Comparison of ENCODE assay signal across 7 mouse cellular contexts in genomic region chr5:93206109-93207005, GRCm38 (mm10). TPM values are rescaled to one million over a fixed set of nuclear protein-coding genes. Genes with fewer than 3 reads are reported as not detected.
DNase-seq lines count a peak whose midpoint lies in the region; ATAC-seq lines count a peak whose summit lies in the region.

Gene Ccni (minus strand): TSS chr5:93206495.
Gene 2010109A12Rik (plus strand): TSS chr5:93206518.

- intact Hi-C loops in gastrocnemius, postnatal 36 days (cut with DNase I): loop anchor here (2.0 kb wide), 1 partner anchor 62 kb away; no protein-coding TSS in a partner anchor
- intact Hi-C loops in left cerebral cortex, postnatal 36 days (cut with DNase I): loop anchor here (1.0 to 10.0 kb wide), 3 partner anchors 61 to 699 kb away; partner anchors contain the start of genes Ccng2 and Scarb2

- peak within 1 kb of the TSS; percentile 90 for H3K9ac ChIP-seq in intestine, embryonic 16.5 days (ENCODE audit: low read depth, low read length)
- peak within 1 kb of the TSS; percentile 93 for H3K9ac ChIP-seq in midbrain, embryonic 11.5 days (ENCODE audit: low read length)

- DNase-seq in adrenal gland, adult 2 months: peak; percentile 97
- DNase-seq in embryo, embryonic 11.5 days (ENCODE audit: low read depth, low spot score): peak; percentile 94
- peak; percentile 91 to 95 for DNase-seq in gastrocnemius, postnatal 36 days
- DNase-seq in left cerebral cortex, postnatal 36 days (ENCODE audit: low spot score in 2 of 2): peak; percentile 95
- peak; percentile 100 for DNase-seq in midbrain, embryonic 11.5 days (ENCODE audit: low spot score, missing footprints)
- DNase-seq in skeletal muscle tissue, adult 2 months (ENCODE audit: low read depth, low spot score): peak; percentile 97

- H3K4me3 ChIP-seq in intestine, embryonic 16.5 days (ENCODE audit: low read length): peak within 1 kb of the TSS; percentile 84
- peak within 1 kb of the TSS; percentile 93 for H3K4me3 ChIP-seq in midbrain, embryonic 11.5 days (ENCODE audit: low read depth, low read length)

- peaks cover 3% of the 10 kb centered on the region; the same call in 1 of the 2 replicates for H3K4me1 ChIP-seq in intestine, embryonic 16.5 days (ENCODE audit: control insufficient read depth, insufficient read depth, low read length)
- no peaks in the 10 kb centered on the region; the same call in 1 of the 2 replicates for H3K4me1 ChIP-seq in midbrain, embryonic 11.5 days (ENCODE audit: control insufficient read depth, insufficient read depth, low read length)

- no peaks in the 10 kb centered on the region for H3K27me3 ChIP-seq in intestine, embryonic 16.5 days (replicated peaks; ENCODE audit: control insufficient read depth, insufficient read depth, low read length)
- no peaks in the 10 kb centered on the region for H3K27me3 ChIP-seq in midbrain, embryonic 11.5 days (ENCODE audit: control insufficient read depth, insufficient read depth, low read length)

- peak; percentile 97 for ATAC-seq in intestine, embryonic 16.5 days
- ATAC-seq in midbrain, embryonic 11.5 days (ENCODE audit: low FRiP score): peak; percentile 96

- WGBS in intestine, embryonic 16.5 days: under 1% methylated on average over 76 of the region's 79 CpGs
- WGBS in midbrain, embryonic 11.5 days: under 1% methylated on average over 78 of the region's 79 CpGs

- H3K36me3 ChIP-seq in intestine, embryonic 16.5 days (ENCODE audit: control insufficient read depth, insufficient read depth, low read length): no peaks in the 10 kb centered on the region; the same call in 1 of the 2 replicates
- H3K36me3 ChIP-seq in midbrain, embryonic 11.5 days (ENCODE audit: control insufficient read depth, insufficient read depth, low read length): no peaks in the 10 kb centered on the region

- H3K4me2 ChIP-seq in intestine, embryonic 16.5 days (ENCODE audit: low read depth, low read length): peak within 1 kb of the TSS; percentile 68
- peak within 1 kb of the TSS; percentile 71 for H3K4me2 ChIP-seq in midbrain, embryonic 11.5 days

- H3K9me3 ChIP-seq in intestine, embryonic 16.5 days (ENCODE audit: control insufficient read depth, low read length): no peaks in the 10 kb centered on the region
- no peaks in the 10 kb centered on the region for H3K9me3 ChIP-seq in midbrain, embryonic 11.5 days (ENCODE audit: control insufficient read depth, low read length)

- peak within 1 kb of the TSS; percentile 89 for H3K27ac ChIP-seq in intestine, embryonic 16.5 days (ENCODE audit: low read length)
- H3K27ac ChIP-seq in midbrain, embryonic 11.5 days (ENCODE audit: low read depth, low read length): peak within 1 kb of the TSS; percentile 86

RNA-seq across cellular contexts. Expression of gene Ccni, which starts in this region (rescaled TPM):
- total RNA-seq in adrenal gland, adult 2 months (2021): 100 to 1,000 TPM; 220 to 233 TPM
- polyA plus RNA-seq in adrenal gland, adult 2 months (2012; rRNA removed): 169 and 270 TPM in 2 replicates
- 10 to 100 TPM; 47.4 to 63.9 TPM for total RNA-seq in gastrocnemius, postnatal 36 days (2021)
- polyA plus RNA-seq in intestine, embryonic 16.5 days (2015; fragmentation: Nextera tagmentation; extraction: Ambion mirVana): 67.5 and 69.2 TPM in 2 replicates
- 100 to 1,000 TPM; 270 to 322 TPM for total RNA-seq in left cerebral cortex, postnatal 36 days (2021)
- polyA plus RNA-seq in midbrain, embryonic 11.5 days (2014; fragmentation: Nextera tagmentation; extraction: Ambion mirVana): 159 and 170 TPM in 2 replicates

RNA-seq across cellular contexts. Expression of gene 2010109A12Rik, which starts in this region (rescaled TPM):
- 1 to 10 TPM in 1 of 2 experiments, under 1 TPM in 1; 0.73 to 1.6 TPM for total RNA-seq in adrenal gland, adult 2 months (2021)
- polyA plus RNA-seq in adrenal gland, adult 2 months (2012; rRNA removed): not detected in 2 replicates
- not detected for total RNA-seq in gastrocnemius, postnatal 36 days (2021)
- polyA plus RNA-seq in intestine, embryonic 16.5 days (2015; fragmentation: Nextera tagmentation; extraction: Ambion mirVana): 1.8 and 2.1 TPM in 2 replicates
- total RNA-seq in left cerebral cortex, postnatal 36 days (2021): under 1 TPM; 0.72 to 0.91 TPM
- polyA plus RNA-seq in midbrain, embryonic 11.5 days (2014; fragmentation: Nextera tagmentation; extraction: Ambion mirVana): 1.6 and 2.4 TPM in 2 replicates

Comparison
In these comparisons a context has a peak if more than half of its experiments do, and no peak if none do; other contexts are left out.
1. Peak in every context shown above with its lines: DNase-seq, ATAC-seq, H3K4me3 ChIP-seq and H3K27ac ChIP-seq.